Mouse (Mus musculus): ENCODE results near the gene Heatr5a.
A peak's percentile ranks its signal among the peaks of the same experiment; 100 is the strongest.

Heatr5a gene

GRCm38 (mm10) chr12:51882606-51883296 lies 88.4 kb downstream of the Heatr5a start:
- DNase-seq: peak; percentile 24

- DNase-seq: no peak
Measured at GRCm38 (mm10) chr12:51881775-51882174, 89.3 kb downstream of the Heatr5a start.

GRCm38 (mm10) chr12:51871446-51872144 lies 99.5 kb downstream of the Heatr5a start:
- no peak for DNase-seq

GRCm38 (mm10) chr12:51869511-51869910 lies 101.6 kb downstream of the Heatr5a start:
- no peak for DNase-seq

- no peak for DNase-seq
Measured at GRCm38 (mm10) chr12:51867076-51867475, 104.0 kb downstream of the Heatr5a start.

GRCm38 (mm10) chr12:51866226-51866910 lies 104.8 kb downstream of the Heatr5a start:
- no peak for DNase-seq

- no peak for DNase-seq
Measured at GRCm38 (mm10) chr12:51865790-51866179, 105.3 kb downstream of the Heatr5a start.

GRCm38 (mm10) chr12:51865061-51865789 lies 105.9 kb downstream of the Heatr5a start:
- no peak for DNase-seq

- DNase-seq: no peak
Measured at GRCm38 (mm10) chr12:51863116-51864002, 107.8 kb downstream of the Heatr5a start.

- no peak for DNase-seq
Measured at GRCm38 (mm10) chr12:51858134-51859028, 112.7 kb downstream of the Heatr5a start.

GRCm38 (mm10) chr12:51856768-51857295 lies 114.3 kb downstream of the Heatr5a start:
- DNase-seq: no peak

- DNase-seq: no peak
Measured at GRCm38 (mm10) chr12:51855872-51856271, 115.2 kb downstream of the Heatr5a start.

- DNase-seq: no peak
Measured at GRCm38 (mm10) chr12:51855453-51855852, 115.7 kb downstream of the Heatr5a start.

GRCm38 (mm10) chr12:51851617-51852016 lies 119.5 kb downstream of the Heatr5a start:
- DNase-seq: no peak

- DNase-seq: no peak
Measured at GRCm38 (mm10) chr12:51851155-51851554, 120.0 kb downstream of the Heatr5a start.

- DNase-seq: no peak
Measured at GRCm38 (mm10) chr12:51850339-51850738, 120.8 kb downstream of the Heatr5a start.

GRCm38 (mm10) chr12:51849902-51850301 lies 121.2 kb downstream of the Heatr5a start:
- DNase-seq: no peak

GRCm38 (mm10) chr12:51847953-51848680 lies 123.0 kb downstream of the Heatr5a start:
- no peak for DNase-seq

GRCm38 (mm10) chr12:51845261-51845660 lies 125.9 kb downstream of the Heatr5a start:
- no peak for DNase-seq

- DNase-seq: peak; percentile 89
Measured at GRCm38 (mm10) chr12:51844771-51845256, 126.3 kb downstream of the Heatr5a start.
